Mouse (Mus musculus) CD8-positive naive resting alpha-beta T cell, adult 2 months (primary cell): Measurements from ENCODE around the gene Chkb.

Experiments used
- DNase-seq, 2 experiments: peaks; one replicate each; pipeline ENCODE4 v3.0.0; 2022; ENCODE audit warnings: low read depth in 2 of 2, low spot score in 2 of 2

Chkb gene

DNA sequence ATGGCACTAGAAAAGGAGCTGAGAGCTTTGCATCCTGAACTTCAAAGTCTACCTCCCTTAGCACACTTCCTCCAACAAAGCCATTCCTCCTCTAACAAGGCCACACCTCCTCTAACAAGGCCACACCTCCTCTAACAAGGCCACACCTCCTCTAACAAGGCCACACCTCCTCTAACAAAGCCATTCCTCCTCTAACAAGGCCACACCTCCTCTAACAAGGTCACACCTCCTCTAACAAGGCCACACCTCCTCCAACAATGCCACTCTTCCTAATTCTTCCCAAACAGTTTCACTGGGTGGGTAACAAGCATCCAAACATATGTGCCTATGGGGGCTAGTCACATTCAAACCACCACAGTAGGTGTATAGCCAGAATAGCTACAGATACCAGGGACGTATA lies 27.2 kb downstream of the Chkb start:
- no peak for DNase-seq

DNA sequence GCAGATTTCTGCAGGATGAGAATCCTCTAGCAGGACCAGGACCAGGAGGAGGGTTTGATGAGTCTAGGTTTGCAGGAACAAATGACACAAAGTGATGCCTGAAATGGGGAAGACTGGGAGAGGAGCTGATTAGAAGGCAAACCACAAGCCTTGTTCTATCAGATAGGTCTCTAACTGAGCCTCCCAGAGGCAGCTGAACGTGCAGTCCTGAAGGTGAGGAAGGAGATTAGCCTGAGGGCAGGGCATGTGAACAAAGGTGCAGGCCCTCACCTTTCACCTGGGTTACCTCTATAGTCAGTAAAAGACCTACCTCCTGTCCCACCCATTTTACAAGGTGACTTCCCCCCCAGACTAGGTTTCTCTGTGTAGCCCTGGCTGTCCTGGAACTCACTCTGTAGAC lies 30.0 kb downstream of the Chkb start:
- DNase-seq, result no peak

DNA sequence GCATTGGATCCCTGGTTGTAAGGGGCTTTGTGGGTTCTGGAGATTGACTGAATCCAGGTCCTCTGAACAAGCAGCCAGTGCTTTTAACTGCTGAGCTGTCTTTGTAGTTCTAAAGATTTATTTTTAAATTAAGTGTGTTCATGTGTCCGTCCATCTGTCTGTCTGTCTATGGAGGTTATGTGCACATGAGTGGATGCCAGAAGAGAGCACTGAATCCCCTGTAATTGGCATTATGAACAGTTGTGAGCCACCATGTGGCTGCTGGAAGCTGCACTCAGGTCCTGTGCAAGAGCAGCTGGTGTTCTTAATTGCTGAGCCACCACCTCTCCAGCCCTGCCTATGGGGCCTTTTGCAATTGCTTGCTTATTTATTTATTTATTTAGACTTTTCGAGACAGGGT lies 31.6 kb downstream of the Chkb start:
- DNase-seq, result no peak

DNA sequence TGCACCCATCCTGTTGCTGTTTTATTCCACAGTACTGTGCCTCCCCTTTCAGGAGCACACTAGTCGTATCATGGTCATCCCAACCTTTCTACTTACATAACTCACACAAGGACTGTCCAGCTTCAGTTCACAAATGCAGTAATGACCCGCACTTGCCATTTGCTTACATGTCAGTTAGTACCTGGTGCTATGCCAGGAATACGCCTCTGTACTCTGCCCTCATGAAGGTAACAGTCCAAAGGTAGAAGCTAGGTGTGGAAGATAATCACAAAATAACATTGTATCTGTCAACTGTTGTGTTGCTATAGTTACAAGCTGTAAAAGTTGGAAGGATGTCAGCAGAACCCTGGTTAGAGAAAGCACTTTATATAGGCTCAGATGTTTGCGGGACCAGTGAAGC lies 32.8 kb downstream of the Chkb start:
- DNase-seq, result no peak

DNA sequence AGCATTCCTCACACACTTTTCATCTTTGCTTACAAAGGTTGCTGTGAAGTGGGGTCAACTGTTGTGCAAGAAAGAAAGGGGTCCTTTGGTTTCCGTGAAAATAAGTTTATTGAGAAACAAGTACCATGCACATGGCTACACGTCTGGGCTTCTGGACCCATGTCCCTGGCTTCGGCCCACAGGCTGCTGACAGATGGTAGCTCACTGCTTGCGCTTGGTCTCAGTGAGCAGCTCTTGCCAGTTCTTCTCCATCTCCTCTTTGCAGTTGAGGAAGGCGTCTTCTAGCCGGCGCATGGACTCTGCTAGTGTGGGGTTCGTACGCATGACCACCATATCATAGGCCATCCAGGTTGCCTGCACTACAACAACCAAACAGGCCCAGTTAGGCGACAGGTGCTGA lies 39.6 kb downstream of the Chkb start:
- no peak for DNase-seq

DNA sequence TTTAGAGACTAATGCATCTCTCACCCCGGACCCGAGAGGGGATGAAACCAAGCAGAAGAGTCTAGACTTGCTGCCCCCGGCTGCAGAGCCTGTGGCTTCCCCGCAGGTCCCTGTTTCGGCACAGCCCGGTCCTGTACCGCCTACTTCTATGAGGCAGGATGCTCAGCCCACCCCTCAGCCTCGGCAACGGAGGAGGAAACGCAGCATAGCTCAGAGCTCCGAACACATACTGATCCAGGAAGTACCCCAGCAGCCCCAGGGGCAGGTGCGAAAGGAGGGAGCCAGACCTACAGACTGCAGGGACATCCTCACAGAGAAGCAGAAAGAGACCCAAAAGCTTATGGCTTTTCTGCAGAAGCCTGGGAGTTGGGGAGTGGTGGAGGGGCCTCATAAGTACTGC lies 42.6 kb downstream of the Chkb start:
- DNase-seq, result no peak

DNA sequence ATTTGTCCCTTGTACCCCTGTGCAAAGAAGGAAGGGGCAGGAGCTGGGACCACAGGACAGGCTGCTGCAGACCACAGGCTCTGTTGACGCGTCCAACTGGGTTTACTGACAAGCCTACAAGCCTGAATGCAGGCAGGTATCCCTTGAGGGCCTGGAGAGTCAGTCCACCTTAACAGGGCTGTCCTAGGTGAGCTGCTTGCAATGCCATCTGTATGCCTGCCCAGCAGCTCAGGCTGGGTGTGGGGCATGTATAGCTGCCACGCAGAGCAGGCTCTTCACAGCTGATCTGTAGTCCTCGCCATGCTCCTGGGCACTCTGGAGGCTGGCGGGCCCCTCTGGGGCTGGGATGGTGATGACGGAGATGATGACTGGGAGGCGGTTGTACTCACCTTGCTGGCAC lies 45.1 kb downstream of the Chkb start, which contains the start of gene Klhdc7b:
TSS of gene Klhdc7b (plus strand) at position 301 of the 400 bp plus-strand sequence.
- no peak for DNase-seq

DNA sequence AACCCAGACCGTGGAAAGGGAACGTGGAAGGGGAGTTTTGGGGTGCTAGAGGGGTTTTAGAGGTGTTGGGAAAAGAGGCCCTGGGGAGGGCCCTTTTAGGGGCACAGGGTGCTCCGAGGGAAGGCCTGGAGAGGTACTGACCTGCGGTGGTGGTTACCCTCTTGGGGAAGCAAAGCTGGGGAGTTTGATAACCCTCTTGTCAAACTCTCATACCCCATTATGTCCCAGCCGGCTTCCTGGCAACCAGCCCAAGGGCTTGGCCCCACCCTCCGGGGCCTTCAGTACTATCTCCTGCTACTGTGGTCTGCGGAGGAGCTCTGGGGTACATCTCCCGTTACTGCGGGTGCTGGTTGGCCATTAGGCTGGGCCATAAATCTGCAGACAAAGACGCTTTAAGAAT lies 50.3 kb downstream of the Chkb start:
- no peak for DNase-seq

DNA sequence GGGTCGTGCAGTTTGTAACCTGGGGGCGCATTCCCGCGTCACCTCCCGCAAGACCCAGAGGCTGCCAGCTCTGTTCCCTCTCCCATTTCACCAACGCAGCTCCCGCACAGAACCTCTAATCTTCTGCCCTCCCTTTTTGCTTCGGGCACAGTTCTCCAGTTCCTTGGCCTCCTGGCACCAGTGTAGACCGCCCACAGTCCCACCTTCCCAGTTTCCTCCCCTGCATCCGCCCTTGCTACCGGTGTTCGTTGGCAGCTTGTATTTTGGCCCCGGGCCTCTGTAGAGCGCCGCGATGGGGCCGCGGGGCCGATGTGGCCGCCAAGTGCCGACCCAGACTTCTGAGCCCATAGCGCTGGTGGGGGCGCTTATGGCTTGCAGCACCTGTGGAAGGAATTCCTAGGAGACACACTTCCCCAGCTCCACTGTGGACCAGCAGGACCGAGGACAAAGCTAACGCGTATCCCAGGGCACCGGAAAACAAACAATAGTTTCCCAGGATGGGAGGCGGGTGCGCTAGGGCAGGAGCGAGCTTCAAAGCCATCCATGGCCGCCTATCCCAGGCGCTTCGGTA lies 50.8 kb downstream of the Chkb start, which contains the start of gene Odf3b:
TSS of gene Odf3b (minus strand) at position 452 of the 571 bp plus-strand sequence.
- no peak for DNase-seq

DNA sequence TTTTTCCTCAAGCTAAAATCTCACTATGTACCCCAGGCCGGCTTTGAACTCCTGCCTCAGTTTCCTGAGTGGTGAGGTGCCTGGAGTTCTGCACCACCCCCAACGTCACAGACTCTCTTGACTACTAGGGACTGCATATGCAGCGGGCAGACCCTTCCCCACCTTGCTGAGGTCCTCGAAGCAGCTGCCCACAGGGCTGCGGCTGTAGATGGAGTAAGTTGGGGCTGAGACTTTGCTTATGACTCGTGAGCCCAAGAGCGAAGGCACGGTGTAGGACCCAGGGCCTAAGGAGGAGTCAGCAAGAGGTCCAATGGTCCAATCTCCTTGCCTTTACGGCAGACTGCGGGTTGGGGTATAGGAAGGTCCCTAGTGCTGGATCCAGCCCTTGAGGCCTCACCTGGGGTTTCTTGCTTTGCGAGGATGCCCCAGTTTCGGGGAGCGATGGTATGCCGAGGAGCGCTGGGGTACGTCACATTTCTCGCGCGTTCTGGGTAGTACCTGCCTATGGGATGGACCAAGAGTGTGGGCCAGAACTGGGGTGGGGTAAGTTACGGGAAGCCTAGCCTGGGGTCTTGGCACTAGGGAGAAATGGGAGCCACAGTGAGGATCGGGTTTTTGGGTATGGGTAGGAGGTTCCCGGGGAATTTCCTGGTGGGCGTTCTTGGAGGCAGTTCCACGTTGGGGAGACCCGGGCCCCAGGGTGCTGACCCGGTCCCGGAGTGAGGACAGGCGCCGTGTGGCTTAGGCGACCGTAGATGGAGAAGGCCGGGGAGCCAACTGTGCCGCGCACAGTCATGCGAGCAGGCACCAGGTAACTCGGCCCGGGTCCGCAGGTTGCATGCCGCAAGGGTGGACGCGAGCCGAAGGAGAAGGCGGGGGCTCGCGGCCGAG lies 51.5 kb downstream of the Chkb start:
- no peak for DNase-seq

DNA sequence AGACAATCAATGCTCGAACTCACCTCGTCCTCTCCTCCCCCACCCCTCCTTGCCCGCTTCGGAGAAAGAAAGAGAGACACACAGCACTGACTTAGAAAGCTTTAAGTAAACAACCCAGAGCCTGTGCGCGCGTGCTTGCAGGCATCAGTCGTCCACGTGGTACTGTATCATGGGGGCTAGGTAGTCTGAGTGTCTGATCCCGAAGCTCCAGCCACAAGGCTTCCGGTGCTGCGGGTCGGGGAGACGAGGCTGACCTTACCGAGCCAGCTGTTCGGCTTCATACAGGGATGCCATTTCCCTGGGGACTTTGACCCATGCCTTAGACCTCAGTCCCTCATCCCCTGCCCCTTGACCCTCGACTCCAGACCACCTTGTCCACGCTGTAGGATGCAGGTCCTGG lies 52.3 kb downstream of the Chkb start:
- DNase-seq, result no peak

DNA sequence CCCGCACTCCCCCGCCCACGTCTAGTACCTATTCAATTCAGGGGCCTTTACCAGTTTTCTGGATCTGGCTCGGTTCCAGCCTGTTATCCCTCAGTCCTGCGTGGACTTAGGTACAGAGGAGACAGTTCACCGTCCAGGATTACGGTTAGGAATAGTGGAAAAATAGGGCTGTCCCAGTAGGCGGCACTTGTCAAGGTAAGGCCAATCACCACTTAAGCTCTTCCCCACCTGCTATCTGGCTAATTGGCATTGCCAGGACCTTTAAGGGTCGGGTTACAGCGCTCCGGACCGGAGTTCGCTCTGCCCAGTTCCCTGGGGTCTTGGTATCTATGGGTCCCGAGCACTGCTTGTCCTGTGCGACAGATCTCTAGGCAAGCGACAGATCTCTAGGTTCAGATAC lies 52.8 kb downstream of the Chkb start, which contains the start of gene Tymp:
TSS of gene Tymp (minus strand) at position 83 of the 400 bp plus-strand sequence.
- no peak for DNase-seq
